Mouse (Mus musculus): ENCODE measurements around the gene Rmdn3.

DNA sequence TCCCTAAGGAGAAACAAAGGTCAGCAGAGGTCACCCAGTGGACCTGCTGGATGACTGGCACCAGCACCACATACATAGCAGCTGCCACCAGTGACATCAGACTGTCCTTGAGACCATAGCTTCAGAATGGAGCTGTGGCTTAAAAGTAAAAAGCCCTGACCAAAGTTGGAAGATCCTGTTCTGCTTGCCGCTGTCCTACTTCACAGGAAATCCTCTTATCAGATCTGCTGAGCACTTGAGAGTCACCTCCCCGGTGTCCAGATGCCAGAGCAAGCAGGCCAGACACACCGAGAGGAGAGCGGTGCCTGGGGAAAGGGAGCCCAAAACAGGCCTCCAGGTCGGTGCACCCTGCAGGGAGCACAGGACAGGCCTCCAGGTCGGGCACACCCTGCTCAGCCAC lies 4.6 kb downstream of the Rmdn3 start:
- TF ChIP-seq POLR2A (IDR thresholded peaks at IDR 0.05; ENCODE audit: low read depth, low read length): no peak
- TF ChIP-seq USF1 (IDR thresholded peaks at IDR 0.05; ENCODE audit: low read depth, low read length): no peak
- no peak for TF ChIP-seq TBP (conservative IDR thresholded peaks at IDR 0.05; ENCODE audit: low read depth, low read length)
- TF ChIP-seq CTCF (conservative IDR thresholded peaks at IDR 0.05 in 1 of 2, IDR thresholded peaks at IDR 0.05 in 1 of 2; ENCODE audit: low read depth in 2 of 2, low read length in 2 of 2): no peak
- TF ChIP-seq MAX (IDR thresholded peaks at IDR 0.05; ENCODE audit: low read length): no peak
